ENCODE assay signal across 9 mouse cellular contexts in the genomic region with DNA sequence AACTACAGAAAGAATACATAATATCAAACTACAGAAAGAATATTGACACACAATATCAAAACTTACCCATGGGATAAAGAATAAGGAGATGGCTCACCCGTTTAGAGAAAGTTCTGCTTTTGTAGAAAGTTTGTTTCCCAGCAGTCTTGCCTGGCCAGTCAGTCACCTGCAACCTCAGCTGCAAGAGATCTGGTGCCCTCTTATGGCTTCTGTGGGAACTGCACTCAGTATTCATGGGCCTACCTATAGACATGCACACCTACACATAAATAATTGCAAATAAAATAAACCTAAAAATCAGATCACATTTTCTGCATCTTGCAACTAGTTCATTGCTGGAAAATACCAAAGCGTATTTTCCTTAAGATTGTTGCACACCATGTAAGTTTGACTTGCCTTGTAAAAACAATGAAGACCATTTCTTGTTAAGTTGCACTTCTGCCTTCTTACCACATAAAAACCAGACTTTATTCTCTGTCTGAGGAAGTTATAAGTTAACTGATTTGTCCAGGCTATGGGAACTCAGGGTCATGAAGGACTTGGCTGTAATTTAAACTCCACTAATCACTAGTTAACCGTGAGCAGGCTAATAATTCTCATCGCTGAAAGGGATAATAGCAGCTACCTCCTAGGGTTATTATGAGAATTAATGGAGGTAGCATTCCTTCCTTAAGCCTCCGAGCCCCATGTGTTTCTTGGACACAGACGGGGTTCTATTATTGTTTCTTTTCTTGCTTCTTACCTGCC.
DNase-seq lines count a peak whose midpoint lies in the region; ATAC-seq and TF ChIP-seq lines count a peak whose summit lies in the region.
"Had no signal": no experiment of that assay in that cellular context is flagged by ENCODE, and none has a peak within 500 bp of the region (broad histone marks: within the 10 kb centered on the region; RNA-seq: fewer than 3 reads in every experiment).

No protein-coding gene starts in this region.

- H3K36me3 ChIP-seq in midbrain, embryonic 11.5 days (ENCODE audit: control insufficient read depth, insufficient read depth, low read length): no peaks in the 10 kb centered on the region
- no peaks in the 10 kb centered on the region for H3K36me3 ChIP-seq in midbrain, embryonic 13.5 days
- no peaks in the 10 kb centered on the region for H3K36me3 ChIP-seq in kidney, postnatal 0 days (ENCODE audit: insufficient read depth, low read length)
- H3K36me3 ChIP-seq: neural tube, embryonic 12.5 days had no signal

- no peak overlapping the region for H3K27ac ChIP-seq in midbrain, embryonic 11.5 days (ENCODE audit: low read depth, low read length)
- H3K27ac ChIP-seq in midbrain, embryonic 13.5 days: no peak overlapping the region
- peak overlapping the region; percentile 90 for H3K27ac ChIP-seq in kidney, postnatal 0 days
- H3K27ac ChIP-seq: neural tube, embryonic 12.5 days had no signal

- TF ChIP-seq CTCF in kidney, postnatal 0 days (IDR thresholded peaks at IDR 0.05; ENCODE audit: low read depth): peak; percentile 91

- no peaks in the 10 kb centered on the region for H3K9me3 ChIP-seq in midbrain, embryonic 11.5 days (ENCODE audit: control insufficient read depth, low read length)
- no peaks in the 10 kb centered on the region for H3K9me3 ChIP-seq in midbrain, embryonic 13.5 days
- H3K9me3 ChIP-seq in kidney, postnatal 0 days (replicated peaks; ENCODE audit: low read length): no peaks in the 10 kb centered on the region
- H3K9me3 ChIP-seq: neural tube, embryonic 12.5 days had no signal

- WGBS in midbrain, embryonic 11.5 days: 84% methylated on average over 6 of the region's 6 CpGs
- WGBS in midbrain, embryonic 13.5 days: 86% methylated on average over 6 of the region's 6 CpGs
- 48% methylated on average over 6 of the region's 6 CpGs for WGBS in kidney, postnatal 0 days

- DNase-seq in cerebellum, adult 8-10 months: peak; percentile 5
- no peak for DNase-seq in cerebellum, adult 9-11 months
- DNase-seq in midbrain, embryonic 11.5 days (ENCODE audit: low spot score, missing footprints): peak; percentile 92
- peak; percentile 33 for DNase-seq in c-Kit-positive CD71-negative TER-119-negative erythroid progenitor cells, embryonic 14.5 days (ENCODE audit: low read depth)
- DNase-seq in kidney, postnatal 0 days (ENCODE audit: low spot score): peak; percentile 57
- DNase-seq in retina, postnatal 1 day: peak; percentile 54
- no peak for DNase-seq in MN1 (ENCODE audit: low spot score)

- H3K9ac ChIP-seq in midbrain, embryonic 11.5 days (ENCODE audit: low read length): no peak overlapping the region
- no peak overlapping the region for H3K9ac ChIP-seq in midbrain, embryonic 13.5 days (replicated peaks)
- H3K9ac ChIP-seq in kidney, postnatal 0 days (ENCODE audit: low read depth, low read length): no peak overlapping the region
- H3K9ac ChIP-seq: neural tube, embryonic 12.5 days had no signal

- H3K27me3 ChIP-seq in midbrain, embryonic 11.5 days (ENCODE audit: control insufficient read depth, insufficient read depth, low read length): no peaks in the 10 kb centered on the region
- H3K27me3 ChIP-seq in midbrain, embryonic 13.5 days: no peaks in the 10 kb centered on the region
- no peaks in the 10 kb centered on the region for H3K27me3 ChIP-seq in kidney, postnatal 0 days (ENCODE audit: insufficient read depth, low read length)
- H3K27me3 ChIP-seq: neural tube, embryonic 12.5 days had no signal

- no peak overlapping the region for H3K4me3 ChIP-seq in midbrain, embryonic 11.5 days (ENCODE audit: low read depth, low read length)
- H3K4me3 ChIP-seq in midbrain, embryonic 13.5 days (replicated peaks): no peak overlapping the region
- no peak overlapping the region for H3K4me3 ChIP-seq in kidney, postnatal 0 days (replicated peaks; ENCODE audit: low read depth, low read length)
- H3K4me3 ChIP-seq: neural tube, embryonic 12.5 days had no signal

- no peaks in the 10 kb centered on the region for H3K4me1 ChIP-seq in midbrain, embryonic 11.5 days (ENCODE audit: control insufficient read depth, insufficient read depth, low read length)
- peaks cover 10% of the 10 kb centered on the region for H3K4me1 ChIP-seq in midbrain, embryonic 13.5 days (replicated peaks)
- peaks cover 19% of the 10 kb centered on the region for H3K4me1 ChIP-seq in kidney, postnatal 0 days (replicated peaks; ENCODE audit: insufficient read depth, low read length)

- no peak for ATAC-seq in midbrain, embryonic 11.5 days (ENCODE audit: low FRiP score)
- ATAC-seq in midbrain, embryonic 13.5 days: no peak
- ATAC-seq in kidney, postnatal 0 days (replicated peaks; ENCODE audit: low FRiP score, low read depth): peak; percentile 68

- H3K4me2 ChIP-seq in midbrain, embryonic 11.5 days: no peak overlapping the region
- H3K4me2 ChIP-seq in midbrain, embryonic 13.5 days (replicated peaks): no peak overlapping the region
- no peak overlapping the region for H3K4me2 ChIP-seq in kidney, postnatal 0 days (ENCODE audit: low read length)
- H3K4me2 ChIP-seq: neural tube, embryonic 12.5 days had no signal

Comparison
In these comparisons a context has a peak if more than half of its experiments do, and no peak if none do; other contexts are left out.
1. DNase-seq: peak in cerebellum, adult 8-10 months (single experiment), midbrain, embryonic 11.5 days (single experiment), c-Kit-positive CD71-negative TER-119-negative erythroid progenitor cells, embryonic 14.5 days (single experiment), kidney, postnatal 0 days (single experiment) and retina, postnatal 1 day (single experiment); none in cerebellum, adult 9-11 months (single experiment) and MN1 (single experiment).